Mouse (Mus musculus) bone marrow, adult 2 months (tissue): Measurements from ENCODE around the gene Cd34. TPM values are rescaled to one million over a fixed set of nuclear protein-coding genes. Genes with fewer than 3 reads are reported as not detected.

Experiments
- H3K27ac ChIP-seq: fragments of 200-500 bp; 2 replicates; pipeline ENCODE4 v1.5.1; 2012; ENCODE audit warnings: low read depth, mild to moderate bottlenecking, control low read depth, inconsistent platforms, low read length; ENCODE audit not compliant: control insufficient read depth, poor library complexity, insufficient read depth
- H3K4me1 ChIP-seq: fragments of 200-500 bp; 2 replicates; pipeline ENCODE4 v1.6.1; 2011; ENCODE audit warnings: low read length; ENCODE audit not compliant: control insufficient read depth, insufficient read depth
- H3K4me3 ChIP-seq: fragments of 200-500 bp; replicated peaks from 2 replicates; pipeline ENCODE3; 2011; ENCODE audit warnings: mild to moderate bottlenecking, low read depth, low read length, control low read depth; ENCODE audit not compliant: control insufficient read depth
- CTCF ChIP-seq: fragments of 200-500 bp; IDR thresholded peaks from 2 replicates; pipeline ENCODE4 v1.5.1; 2011; ENCODE audit warnings: low read length, control low read depth; ENCODE audit not compliant: control insufficient read depth, insufficient read depth
- POLR2A ChIP-seq: fragments of 200-500 bp; IDR thresholded peaks from 2 replicates; pipeline ENCODE4 v1.6.1; 2011; ENCODE audit warnings: low read depth, mild to moderate bottlenecking, control low read depth, low read length, borderline replicate concordance; ENCODE audit not compliant: control insufficient read depth
- WGBS: fragments of 180-500 bp; shearing (Covaris S2); methylation state at CpG from one replicate; pipeline ENCODE4 v1.1.7; 2018; 5-methylcytosine and 5-hydroxymethylcytosine counted together
- polyA plus RNA-seq: library from polyadenylated mRNA; stranded (reverse); fragments of >200 nt; gene quantifications from 2 replicates; pipeline ENCODE4 v1.2.4, GENCODE M21; 2011; ENCODE audit warnings: low replicate concordance; ENCODE audit not compliant: missing spikeins, insufficient read depth, insufficient read length

Cd34 gene
- polyA plus RNA-seq, 1 experiment: 8.8 TPM

GRCm38 (mm10) chr1:194929275-194929971, 9.2 kb upstream of the Cd34 start:
- TF ChIP-seq POLR2A (no peak), CTCF (no peak)
- WGBS: 57% methylated on average over 2 of the region's 2 CpGs
- Histone ChIP-seq H3K4me3 (no peak overlapping the region), H3K27ac (no peak overlapping the region), H3K4me1 (no peaks in the 10 kb centered on the region)

- no peak for TF ChIP-seq POLR2A
- TF ChIP-seq CTCF: no peak
- Histone ChIP-seq H3K4me1 (no peaks in the 10 kb centered on the region), H3K27ac (no peak overlapping the region), H3K4me3 (no peak overlapping the region)
- 57% methylated on average over 1 of the region's 1 CpGs for WGBS
These were observed 8.7 kb upstream of the Cd34 start for GRCm38 (mm10) chr1:194929972-194930355.

GRCm38 (mm10) chr1:194930706-194931105, 7.9 kb upstream of the Cd34 start:
- Histone ChIP-seq H3K4me1 (no peaks in the 10 kb centered on the region), H3K27ac (no peak overlapping the region), H3K4me3 (no peak overlapping the region)
- TF ChIP-seq CTCF (no peak), POLR2A (no peak)

GRCm38 (mm10) chr1:194935351-194935750, 3.3 kb upstream of the Cd34 start:
- TF ChIP-seq POLR2A: no peak
- no peak overlapping the region for H3K4me3 ChIP-seq
- no peak overlapping the region for H3K27ac ChIP-seq
- 3% methylated on average over 1 of the region's 1 CpGs for WGBS
- no peaks in the 10 kb centered on the region for H3K4me1 ChIP-seq

GRCm38 (mm10) chr1:194941528-194941927, 2.9 kb downstream of the Cd34 start:
- Histone ChIP-seq H3K4me3 (no peak overlapping the region), H3K27ac (no peak overlapping the region), H3K4me1 (no peaks in the 10 kb centered on the region; the same call in 1 of the 2 replicates)
- TF ChIP-seq POLR2A: no peak
- TF ChIP-seq CTCF: no peak

- H3K4me3 ChIP-seq: no peak overlapping the region
- TF ChIP-seq POLR2A (no peak), CTCF (no peak)
- H3K4me1 ChIP-seq: no peaks in the 10 kb centered on the region; the same call in 1 of the 2 replicates
- H3K27ac ChIP-seq: no peak overlapping the region
These were observed 4.3 kb downstream of the Cd34 start for GRCm38 (mm10) chr1:194942912-194943311.

GRCm38 (mm10) chr1:194943485-194943884, 4.9 kb downstream of the Cd34 start:
- TF ChIP-seq POLR2A: no peak
- TF ChIP-seq CTCF: no peak
- WGBS: 3% methylated on average over 5 of the region's 5 CpGs
- H3K4me1 ChIP-seq: no peaks in the 10 kb centered on the region; the same call in 1 of the 2 replicates
- H3K27ac ChIP-seq: no peak overlapping the region
- no peak overlapping the region for H3K4me3 ChIP-seq

- TF ChIP-seq POLR2A (no peak), CTCF (no peak)
- 69% methylated on average over 2 of the region's 2 CpGs for WGBS
- Histone ChIP-seq H3K27ac (no peak overlapping the region), H3K4me3 (no peak overlapping the region), H3K4me1 (no peaks in the 10 kb centered on the region; the same call in 1 of the 2 replicates)
These were observed 6.8 kb downstream of the Cd34 start for GRCm38 (mm10) chr1:194945382-194945781.

GRCm38 (mm10) chr1:194946467-194946866, 7.8 kb downstream of the Cd34 start:
- WGBS: 22% methylated on average over 1 of the region's 1 CpGs
- Histone ChIP-seq H3K4me3 (no peak overlapping the region), H3K27ac (no peak overlapping the region), H3K4me1 (no peaks in the 10 kb centered on the region; the same call in 1 of the 2 replicates)
- TF ChIP-seq POLR2A (no peak), CTCF (no peak)
